Mouse (Mus musculus) stomach, postnatal 0 days (tissue): Measurements from ENCODE around the gene Nsun5. TPM values are rescaled to one million over a fixed set of nuclear protein-coding genes. Genes with fewer than 3 reads are reported as not detected.

Source experiments
- ATAC-seq: fragments of 200-750 bp; cut with Nextera tagmentation; 2 replicates; pipeline ENCODE4 v1.8.0; 2017; ENCODE audit not compliant: low FRiP score, low TSS enrichment
- DNase-seq: peaks from one replicate; pipeline ENCODE4 v3.0.0-alpha.2; 2016; ENCODE audit warnings: low spot score
- H3K27ac ChIP-seq: fragments of 300-500 bp; sonication (generic); replicated peaks from 2 replicates; pipeline ENCODE4 v1.5.1; 2014; ENCODE audit warnings: mild to moderate bottlenecking, control low read depth
- H3K27me3 ChIP-seq: fragments of 300-500 bp; sonication (generic); 2 replicates; pipeline ENCODE4 v1.6.1; 2014; ENCODE audit warnings: low read length; ENCODE audit not compliant: control insufficient read depth, insufficient read depth
- H3K36me3 ChIP-seq: fragments of 300-500 bp; sonication (generic); 2 replicates; pipeline ENCODE4 v1.6.1; 2014; ENCODE audit warnings: low read length, mixed read lengths; ENCODE audit not compliant: control insufficient read depth, insufficient read depth
- H3K4me1 ChIP-seq: fragments of 300-500 bp; sonication (generic); replicated peaks from 2 replicates; pipeline ENCODE4 v1.6.1; 2014; ENCODE audit warnings: antibody characterized with exemption; ENCODE audit not compliant: control insufficient read depth, insufficient read depth
- H3K4me2 ChIP-seq: fragments of 300-500 bp; sonication (generic); replicated peaks from 2 replicates; pipeline ENCODE4 v1.6.1; 2014; ENCODE audit warnings: low read depth, mild to moderate bottlenecking, control low read depth, moderate library complexity
- H3K4me3 ChIP-seq: fragments of 300-500 bp; sonication (generic); 2 replicates; pipeline ENCODE4 v1.5.1; 2014; ENCODE audit warnings: low read depth, low read length, control low read depth
- H3K9ac ChIP-seq: fragments of 300-500 bp; sonication (generic); 2 replicates; pipeline ENCODE4 v1.6.1; 2014; ENCODE audit warnings: mild to moderate bottlenecking, low read length, control low read depth, mixed read lengths
- H3K9me3 ChIP-seq: fragments of 300-500 bp; sonication (generic); 2 replicates; pipeline ENCODE4 v1.6.1; 2016; ENCODE audit warnings: low read length; ENCODE audit not compliant: control insufficient read depth
- CTCF ChIP-seq: IDR thresholded peaks from 2 replicates; pipeline ENCODE4 v1.5.1; 2016; ENCODE audit warnings: antibody characterized with exemption, low read depth, mild to moderate bottlenecking, moderate library complexity
- EP300 ChIP-seq: optimal IDR thresholded peaks from 2 replicates; pipeline ENCODE3; 2016; ENCODE audit warnings: antibody characterized with exemption
- WGBS: fragments of 180-500 bp; shearing (Covaris S2); extraction: QIAGEN DNeasy Blood & Tissue Kit; methylation state at CpG from one replicate; pipeline ENCODE4 v1.1.7; 2014; 5-methylcytosine and 5-hydroxymethylcytosine counted together
- polyA plus RNA-seq: library from polyadenylated mRNA; unstranded; fragments of >200 nt; fragmentation: Nextera tagmentation; extraction: Ambion mirVana; gene quantifications from 2 replicates; pipeline ENCODE4 v1.2.1, GENCODE M21; 2015

Nsun5 gene
- polyA plus RNA-seq: 13.5 and 15.2 TPM in 2 replicates

DNA sequence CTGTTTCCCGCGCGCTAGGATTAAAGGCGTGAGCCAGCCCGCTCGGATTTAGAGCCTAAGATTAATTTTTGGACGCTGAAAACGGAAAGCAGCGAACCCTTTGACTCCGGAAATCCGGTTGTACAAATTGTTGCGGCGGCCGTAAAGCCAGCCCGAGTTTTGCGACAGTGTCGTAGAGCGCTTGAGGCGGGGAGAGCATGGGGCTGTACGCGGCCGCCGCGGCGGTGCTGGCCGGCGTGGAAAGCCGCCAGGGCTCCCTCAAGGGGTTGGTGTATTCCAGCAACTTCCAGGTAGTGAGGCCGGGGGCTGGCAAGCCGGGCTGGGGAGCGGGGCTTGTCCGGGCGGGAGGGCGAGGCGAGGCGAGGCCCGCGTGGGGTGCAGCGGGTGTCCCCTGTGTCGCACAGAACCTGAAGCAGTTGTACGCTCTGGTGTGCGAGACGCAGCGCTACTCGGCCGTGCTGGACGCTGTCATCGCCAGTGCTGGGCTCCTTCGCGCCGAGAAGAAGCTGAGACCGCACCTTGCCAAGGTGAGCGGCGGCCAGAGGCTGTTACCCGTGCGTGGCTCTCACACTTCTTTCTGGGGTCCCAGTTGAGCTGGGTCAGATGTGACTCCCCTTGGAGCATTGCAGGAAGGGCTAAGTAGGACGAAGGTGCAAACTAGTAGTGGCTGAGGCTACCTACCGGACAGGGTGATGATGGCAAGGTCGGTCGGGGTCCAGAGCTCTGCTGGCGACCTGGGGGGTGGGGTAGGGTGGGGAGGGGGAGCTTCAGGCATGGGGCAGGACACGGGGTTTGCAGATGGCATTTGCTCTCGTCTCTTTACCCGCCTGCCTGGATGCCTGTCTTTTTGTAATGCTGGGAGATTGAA is at the start of gene Nsun5:
Gene Nsun5, plus strand, starts transcription at position 167 of the 868 bp plus-strand sequence.
- Histone ChIP-seq H3K4me3 (peak within 1 kb of the TSS; percentile 84), H3K4me1 (peaks cover 2% of the 10 kb centered on the region; the same call in 1 of the 2 replicates), H3K36me3 (peaks cover 13% of the 10 kb centered on the region; the same call in 1 of the 2 replicates), H3K9me3 (no peaks in the 10 kb centered on the region), H3K27me3 (no peaks in the 10 kb centered on the region), H3K4me2 (peak within 1 kb of the TSS; percentile 91), H3K27ac (peak within 1 kb of the TSS; percentile 78), H3K9ac (peak within 1 kb of the TSS; percentile 88)
- ATAC-seq (peak; percentile 83), DNase-seq (peak; percentile 94)
- under 1% methylated on average over 62 of the region's 64 CpGs for WGBS
- no peak for TF ChIP-seq EP300
- no peak; the same call in 1 of the 2 replicates for TF ChIP-seq CTCF

DNA sequence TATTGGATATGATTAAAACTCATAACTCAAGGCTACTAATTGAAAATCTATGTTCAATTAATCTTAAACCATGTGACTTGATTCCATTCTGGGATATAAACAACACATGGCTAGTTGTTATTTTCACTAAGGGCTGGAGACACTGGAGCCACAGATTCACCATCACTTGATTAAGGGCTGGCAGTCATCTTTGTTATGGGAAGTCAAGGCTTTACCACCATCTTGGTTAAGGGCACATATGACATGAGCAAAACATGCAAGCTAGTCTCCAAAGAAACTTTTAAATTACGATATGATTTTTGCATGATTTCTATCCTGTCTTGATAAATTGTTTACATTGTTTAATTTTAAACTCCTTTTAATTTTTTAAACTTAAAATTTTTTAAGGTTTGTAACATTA is 47.6 kb upstream of the Nsun5 start:
- H3K4me1 ChIP-seq: no peaks in the 10 kb centered on the region
- no peak overlapping the region for H3K9ac ChIP-seq
- no peak for DNase-seq
- no peak for ATAC-seq
- no peaks in the 10 kb centered on the region for H3K27me3 ChIP-seq
- H3K4me3 ChIP-seq: no peak overlapping the region
- TF ChIP-seq EP300: no peak
- no peak for TF ChIP-seq CTCF
- no peaks in the 10 kb centered on the region for H3K36me3 ChIP-seq
- H3K27ac ChIP-seq: no peak overlapping the region
- H3K9me3 ChIP-seq: no peaks in the 10 kb centered on the region
- 78% methylated on average over 1 of the region's 1 CpGs for WGBS
- H3K4me2 ChIP-seq: no peak overlapping the region

DNA sequence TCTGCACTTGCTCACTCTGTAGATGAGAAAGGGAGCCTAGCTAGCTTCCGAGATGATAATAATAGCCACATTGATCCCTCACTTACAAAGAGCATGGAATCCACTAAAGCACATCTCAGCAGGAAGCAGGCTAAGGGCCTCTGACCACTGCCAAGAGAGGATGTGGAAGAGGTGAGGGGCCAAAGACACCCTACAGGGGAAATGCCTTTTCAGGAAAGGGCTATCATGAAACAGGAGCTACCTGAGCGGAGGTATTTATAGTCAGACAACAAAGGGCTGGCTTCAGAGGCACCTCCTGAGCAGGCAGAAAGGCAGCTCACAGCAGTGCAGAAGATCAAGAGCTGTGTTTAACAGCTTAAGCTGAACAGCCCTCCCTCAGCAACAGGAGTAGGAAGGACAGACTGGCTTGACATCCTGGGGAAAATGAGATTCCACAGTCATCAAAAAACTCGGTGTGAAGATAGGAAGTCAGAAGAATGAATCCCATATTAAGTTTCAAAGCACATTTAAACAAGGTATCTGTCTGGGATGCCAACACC is 43.6 kb upstream of the Nsun5 start:
- Histone ChIP-seq H3K9me3 (no peaks in the 10 kb centered on the region), H3K27ac (no peak overlapping the region), H3K4me2 (no peak overlapping the region), H3K36me3 (no peaks in the 10 kb centered on the region), H3K4me3 (no peak overlapping the region), H3K4me1 (no peaks in the 10 kb centered on the region), H3K9ac (no peak overlapping the region), H3K27me3 (no peaks in the 10 kb centered on the region)
- no peak for DNase-seq
- TF ChIP-seq CTCF (no peak), EP300 (no peak)
- no peak for ATAC-seq
- WGBS: 36% methylated on average over 3 of the region's 3 CpGs

DNA sequence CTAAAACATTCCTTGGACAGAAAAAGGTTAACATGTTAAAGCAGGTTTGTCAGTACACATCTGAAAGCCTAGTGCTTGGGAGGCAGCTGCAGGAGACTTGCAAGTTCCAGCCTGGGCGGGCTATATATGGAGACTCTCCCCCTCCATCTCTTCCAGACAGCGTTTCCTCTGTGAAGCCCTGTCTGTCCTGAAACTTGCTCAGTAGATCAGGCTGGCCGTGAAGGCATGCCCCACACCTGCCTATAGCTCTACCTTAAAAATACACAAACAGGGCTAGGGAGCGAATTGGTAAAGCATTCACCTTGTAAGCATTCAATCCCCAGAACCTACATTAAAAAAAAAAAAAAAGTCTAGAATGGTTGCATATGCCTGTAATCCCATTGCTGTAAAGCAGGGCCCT is 40.3 kb upstream of the Nsun5 start:
- Histone ChIP-seq H3K9me3 (no peaks in the 10 kb centered on the region), H3K4me1 (no peaks in the 10 kb centered on the region), H3K9ac (no peak overlapping the region), H3K4me3 (no peak overlapping the region), H3K27me3 (no peaks in the 10 kb centered on the region), H3K27ac (no peak overlapping the region), H3K4me2 (no peak overlapping the region), H3K36me3 (no peaks in the 10 kb centered on the region)
- 71% methylated on average over 4 of the region's 4 CpGs for WGBS
- no peak for ATAC-seq
- no peak for TF ChIP-seq CTCF
- DNase-seq: no peak

DNA sequence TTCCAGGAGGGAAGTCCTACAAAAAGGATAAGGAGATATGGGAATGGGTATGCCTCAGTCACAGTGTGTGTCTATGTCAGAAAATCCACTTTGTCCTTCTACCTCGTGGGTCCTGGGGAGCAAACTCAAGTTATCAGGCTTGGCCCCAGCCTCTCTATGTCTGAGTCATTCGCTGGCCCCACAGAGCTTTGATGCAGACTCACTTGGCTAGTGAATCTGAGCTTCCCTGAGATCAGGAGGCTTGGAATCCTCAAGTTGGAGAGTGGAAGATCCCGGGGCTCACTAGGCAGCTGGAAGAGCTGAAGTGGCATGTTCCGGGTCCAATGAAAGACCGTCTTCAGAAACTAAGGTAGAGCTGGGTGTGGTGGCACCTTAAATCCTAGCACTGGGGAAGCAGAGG is 39.6 kb upstream of the Nsun5 start:
- DNase-seq (no peak), ATAC-seq (no peak)
- Histone ChIP-seq H3K4me1 (no peaks in the 10 kb centered on the region), H3K4me2 (no peak overlapping the region), H3K9me3 (no peaks in the 10 kb centered on the region), H3K36me3 (no peaks in the 10 kb centered on the region), H3K4me3 (no peak overlapping the region), H3K27ac (no peak overlapping the region), H3K27me3 (no peaks in the 10 kb centered on the region), H3K9ac (no peak overlapping the region)
- 82% methylated on average over 5 of the region's 5 CpGs for WGBS
- TF ChIP-seq CTCF (no peak), EP300 (no peak)

DNA sequence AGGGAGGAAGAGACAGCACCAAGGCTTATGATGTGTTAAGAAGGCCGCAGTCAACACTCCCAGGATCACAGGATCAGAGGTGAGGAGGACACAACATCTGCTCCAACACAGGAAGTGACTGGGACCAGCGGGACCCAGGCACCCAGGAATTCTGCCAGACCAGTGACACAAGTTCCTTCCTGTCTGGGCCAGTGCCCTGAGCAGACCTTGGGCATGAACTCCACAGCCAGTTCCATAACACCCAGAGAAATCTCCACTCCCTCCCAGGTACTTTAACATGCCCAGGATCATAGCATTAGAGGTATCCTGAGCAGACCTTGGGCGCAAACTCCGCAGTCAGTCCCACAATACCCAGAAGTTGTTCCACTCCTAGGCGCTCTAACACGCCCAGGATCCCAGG is 38.6 kb upstream of the Nsun5 start:
- no peak for TF ChIP-seq EP300
- TF ChIP-seq CTCF: no peak
- Histone ChIP-seq H3K9ac (no peak overlapping the region), H3K27ac (no peak overlapping the region), H3K4me3 (no peak overlapping the region), H3K36me3 (no peaks in the 10 kb centered on the region), H3K9me3 (no peaks in the 10 kb centered on the region), H3K27me3 (no peaks in the 10 kb centered on the region), H3K4me1 (no peaks in the 10 kb centered on the region), H3K4me2 (no peak overlapping the region)
- 78% methylated on average over 6 of the region's 6 CpGs for WGBS
- DNase-seq: peak; percentile 9
- ATAC-seq: no peak
